Mouse (Mus musculus) heart, adult 8-10 months (tissue): ENCODE measurements around the gene Arl15. TPM values are rescaled to one million over a fixed set of nuclear protein-coding genes. Genes with fewer than 3 reads are reported as not detected.

Experiments used
- DNase-seq: peaks from one replicate; pipeline ENCODE4 v3.0.0; 2022; ENCODE audit warnings: low spot score
- total RNA-seq, 4 experiments: library from RNA; stranded (reverse); gene quantifications; 2 replicates each; pipeline ENCODE4 v1.2.4; 2022

Arl15 gene
- total RNA-seq, 4 experiments from 2014 or later: 7.1 to 8.2 (median 8.0) TPM

DNA sequence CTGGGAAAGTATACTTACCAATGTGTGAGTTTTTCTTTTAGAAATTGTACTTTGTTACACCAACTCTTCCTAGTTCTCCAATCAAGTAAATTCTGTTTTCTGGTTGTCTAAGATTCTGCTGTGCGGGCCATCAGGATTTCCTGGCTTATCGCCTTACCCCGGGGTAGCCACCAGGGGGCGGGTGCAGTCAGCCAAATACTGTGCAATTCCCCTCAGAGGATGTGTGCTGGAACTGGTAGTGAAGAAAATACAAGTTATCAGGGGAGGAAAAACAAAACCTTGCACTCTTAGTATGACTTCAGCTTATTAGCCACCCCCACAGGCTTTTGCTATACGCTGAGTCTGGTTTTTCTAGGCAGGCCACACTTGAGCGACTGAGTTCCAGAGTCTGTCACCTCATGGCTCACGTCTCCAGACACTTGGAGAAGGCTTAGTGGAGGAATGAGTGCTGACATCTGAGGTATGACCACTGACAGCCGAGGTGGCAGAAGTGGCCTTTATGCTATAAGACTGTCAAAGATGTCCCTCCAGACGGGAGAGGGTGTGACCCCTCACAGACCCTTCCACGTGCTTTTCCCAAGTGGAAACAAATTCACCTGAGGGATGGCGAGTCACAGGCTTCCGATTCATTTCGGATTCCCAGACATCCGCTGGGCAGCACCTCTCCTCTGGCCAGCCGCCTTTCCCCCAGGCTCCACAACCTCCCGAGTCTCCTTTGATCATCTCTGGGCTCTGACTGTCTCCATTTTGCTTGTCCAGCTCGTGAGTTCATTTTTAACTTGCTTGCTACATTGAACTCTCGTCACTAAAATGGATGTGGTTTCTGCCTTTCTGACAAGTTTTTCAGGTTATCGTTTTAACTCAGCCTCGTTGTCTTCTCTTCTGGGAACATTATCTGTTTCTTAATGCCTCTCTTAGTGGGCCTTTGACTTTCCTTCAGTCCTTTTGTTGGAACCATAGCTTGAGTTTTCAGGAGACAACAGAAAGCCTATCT lies 75.2 kb downstream of the Arl15 start:
- peak; percentile 56 for DNase-seq

DNA sequence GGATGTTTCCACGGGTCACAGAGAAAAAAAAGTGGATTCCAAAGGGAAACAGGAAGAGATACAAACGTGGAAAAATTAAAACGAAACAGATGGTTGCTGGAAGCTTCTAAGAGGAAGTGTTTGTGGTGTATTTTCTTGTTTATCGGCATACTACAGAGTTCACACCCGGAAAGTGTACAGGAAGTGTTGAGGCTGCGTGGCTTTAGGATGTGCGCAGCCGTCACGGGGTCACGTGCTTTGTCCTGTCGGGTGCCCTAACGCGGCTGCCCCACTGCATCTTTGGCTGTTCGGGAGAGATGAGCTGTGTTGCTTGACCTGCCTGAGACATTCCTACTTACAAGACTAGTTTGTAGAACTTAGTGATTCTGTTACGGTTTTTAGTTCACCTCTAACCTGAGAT lies 76.1 kb downstream of the Arl15 start:
- peak; percentile 28 for DNase-seq

DNA sequence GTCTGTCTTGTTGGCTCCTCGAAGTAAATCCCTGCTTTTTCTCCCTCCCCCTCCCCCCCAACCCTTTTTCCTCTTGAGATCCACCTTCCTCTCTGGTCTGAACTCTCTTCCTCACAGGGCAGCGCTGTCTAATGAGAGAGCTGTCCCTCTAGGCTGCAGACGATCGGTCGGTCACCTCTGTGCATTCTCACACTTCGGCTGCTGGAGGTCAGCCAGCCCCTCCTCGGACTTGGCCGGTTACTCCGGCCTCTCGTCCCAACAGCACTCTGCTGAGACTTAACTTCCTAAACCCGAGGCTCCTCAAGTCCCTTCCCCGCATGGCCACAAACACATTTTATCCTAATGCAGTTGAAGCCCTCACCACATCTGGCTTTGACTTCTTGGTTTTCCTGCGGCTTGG lies 77.5 kb downstream of the Arl15 start:
- peak; percentile 74 for DNase-seq

DNA sequence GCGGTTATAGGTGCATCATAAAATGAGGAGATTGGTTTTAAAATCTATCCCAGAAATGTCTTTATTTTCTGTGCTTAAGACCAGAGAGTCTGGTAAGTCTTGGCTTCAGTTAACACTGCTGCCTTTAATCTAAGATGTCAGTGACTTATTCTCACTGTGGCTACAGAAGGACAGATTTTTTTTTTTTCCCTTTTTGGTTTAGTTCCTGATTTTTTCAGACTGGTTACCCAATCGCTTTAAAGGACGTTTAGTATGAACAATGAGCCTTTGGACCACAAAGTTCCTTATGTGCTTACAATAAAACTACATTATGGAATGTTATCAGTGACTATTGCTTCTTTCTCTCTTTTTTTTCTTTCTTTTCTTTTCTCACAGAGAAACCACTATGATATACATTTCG lies 81.4 kb downstream of the Arl15 start:
- no peak for DNase-seq

DNA sequence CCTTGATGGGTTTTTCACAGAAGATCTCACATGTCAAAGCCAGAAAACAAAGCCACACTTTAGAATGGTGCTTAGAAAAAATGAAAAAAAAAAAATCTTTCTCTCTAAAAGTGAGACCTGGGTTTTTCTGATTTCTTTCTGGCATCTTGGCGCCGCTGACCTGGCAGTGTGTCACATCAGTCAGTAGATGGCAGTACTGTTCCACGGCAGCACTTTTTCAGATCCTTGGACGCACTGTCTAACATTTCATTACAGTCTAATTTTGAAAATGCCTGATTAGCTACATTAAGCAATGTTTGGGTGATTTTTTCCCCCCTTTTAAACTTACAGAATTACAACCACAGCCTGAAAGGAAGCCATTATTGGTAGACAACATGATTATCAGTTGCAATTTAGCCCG lies 83.1 kb downstream of the Arl15 start:
- peak; percentile 71 for DNase-seq

DNA sequence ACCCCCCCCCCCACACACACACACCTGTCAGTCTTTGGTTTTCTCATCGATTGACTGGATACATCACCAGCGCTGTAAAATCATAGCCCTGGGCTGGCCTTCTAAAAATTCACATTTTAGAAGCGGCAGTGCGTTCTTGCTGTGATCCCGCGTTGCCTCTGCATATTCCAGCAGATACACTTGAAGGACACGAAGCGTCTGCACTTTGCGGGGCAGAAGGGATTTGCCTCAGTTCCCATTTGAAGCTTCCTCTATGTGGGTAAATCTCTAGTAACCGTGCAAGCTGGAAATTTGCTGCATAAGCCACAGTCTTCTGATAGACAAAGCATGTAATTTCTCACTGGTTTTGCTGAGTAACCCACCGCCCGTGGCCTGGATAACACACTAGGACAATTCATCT lies 84.3 kb downstream of the Arl15 start:
- no peak for DNase-seq

DNA sequence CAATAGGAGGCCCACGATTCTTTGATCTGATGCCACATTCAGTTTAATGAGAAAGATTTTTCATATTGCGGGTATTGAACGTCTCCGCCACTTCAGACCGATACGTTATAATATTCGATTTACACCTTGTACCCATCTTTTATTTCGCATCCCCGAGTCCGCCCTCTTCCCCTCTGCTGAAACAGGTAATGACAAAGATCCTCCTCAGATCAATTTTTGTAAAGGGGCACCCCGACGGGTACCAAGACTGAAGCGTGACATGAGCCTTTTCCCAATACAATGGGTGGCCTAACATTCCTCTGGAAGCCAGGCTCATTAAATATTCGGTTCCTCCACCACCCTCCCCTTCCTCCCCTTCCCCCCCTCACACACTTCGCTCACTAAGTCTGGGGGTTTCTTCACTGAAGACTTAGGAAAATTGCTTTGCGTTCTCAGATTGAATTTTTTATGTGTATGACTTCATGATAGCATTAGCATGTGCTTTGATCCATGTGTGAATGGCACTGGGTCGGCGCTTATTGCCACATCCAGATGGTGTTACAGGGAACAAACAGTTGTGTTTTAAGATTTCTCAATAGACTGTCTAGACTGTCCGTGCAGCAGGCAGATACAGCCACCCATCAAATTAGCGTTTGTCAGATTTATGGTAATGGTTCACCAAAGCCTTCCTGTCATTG lies 85.5 kb downstream of the Arl15 start:
- no peak for DNase-seq

DNA sequence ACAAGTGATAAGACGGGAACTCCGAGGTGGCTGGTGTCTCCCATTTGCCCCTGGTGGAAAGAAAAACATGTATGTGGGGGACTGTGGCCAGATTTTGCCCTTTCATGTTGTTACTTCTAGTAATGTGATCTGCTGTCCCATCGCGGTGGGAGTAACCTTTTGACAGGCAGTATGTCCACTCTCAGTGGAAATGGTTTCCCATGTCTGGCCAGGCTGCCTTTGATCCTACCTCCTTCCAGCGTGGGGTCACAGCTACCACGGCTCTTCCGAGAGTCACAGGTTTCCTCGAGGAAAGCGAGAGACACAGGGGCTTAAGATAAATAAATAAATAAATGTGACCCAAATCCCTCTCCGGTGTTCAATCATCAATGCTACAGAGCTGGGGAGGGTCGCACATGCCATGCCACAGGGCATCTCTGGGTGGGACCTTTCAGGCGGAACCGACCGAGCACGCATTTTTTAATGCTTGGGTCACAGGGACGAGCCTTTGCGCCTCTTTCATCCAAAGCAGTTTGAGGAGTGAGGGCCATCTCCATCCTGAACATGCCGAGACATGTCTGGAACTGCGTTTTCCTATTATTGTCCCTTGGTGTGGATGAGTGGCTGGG lies 86.4 kb downstream of the Arl15 start:
- DNase-seq: no peak

DNA sequence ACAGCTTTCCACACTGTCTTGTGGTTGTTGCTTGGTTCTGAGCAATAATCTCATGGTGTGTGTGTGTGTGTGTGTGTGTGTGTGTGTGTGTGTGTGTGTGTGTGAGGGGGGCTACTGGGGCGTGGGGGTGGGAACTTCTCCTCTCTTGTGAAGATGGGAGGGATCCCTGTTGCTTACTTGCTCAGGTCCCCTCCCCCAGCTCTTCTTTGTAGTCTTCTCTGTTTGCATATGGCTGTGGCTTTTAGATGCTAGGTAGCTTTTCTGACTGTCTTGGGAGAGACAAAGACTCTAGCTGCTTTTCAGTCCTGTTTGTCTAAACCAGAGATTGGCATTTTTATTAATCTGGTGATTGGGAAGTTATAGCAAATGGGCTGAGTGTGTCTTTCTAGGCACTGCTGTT lies 88.7 kb downstream of the Arl15 start:
- DNase-seq: no peak

DNA sequence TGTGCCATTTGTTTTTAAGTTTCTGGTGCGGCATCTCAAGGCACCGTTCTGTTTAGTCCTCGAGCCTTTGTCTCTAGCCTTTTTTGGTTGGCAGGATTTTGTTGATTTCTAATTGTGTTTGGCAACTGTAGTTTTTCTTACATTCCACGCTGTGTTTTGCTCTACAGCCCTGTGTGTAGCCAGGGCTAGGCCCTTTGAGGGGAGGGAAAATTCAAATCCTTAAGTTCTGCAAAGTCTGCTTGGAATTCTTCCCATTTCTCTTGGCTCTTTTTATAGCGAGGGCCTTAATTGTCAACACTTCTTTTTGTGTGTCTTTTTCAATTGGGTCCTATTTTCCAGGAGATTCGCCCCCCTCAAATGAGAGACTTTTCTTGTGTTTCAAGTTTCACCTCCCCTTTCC lies 92.8 kb downstream of the Arl15 start:
- DNase-seq: no peak

DNA sequence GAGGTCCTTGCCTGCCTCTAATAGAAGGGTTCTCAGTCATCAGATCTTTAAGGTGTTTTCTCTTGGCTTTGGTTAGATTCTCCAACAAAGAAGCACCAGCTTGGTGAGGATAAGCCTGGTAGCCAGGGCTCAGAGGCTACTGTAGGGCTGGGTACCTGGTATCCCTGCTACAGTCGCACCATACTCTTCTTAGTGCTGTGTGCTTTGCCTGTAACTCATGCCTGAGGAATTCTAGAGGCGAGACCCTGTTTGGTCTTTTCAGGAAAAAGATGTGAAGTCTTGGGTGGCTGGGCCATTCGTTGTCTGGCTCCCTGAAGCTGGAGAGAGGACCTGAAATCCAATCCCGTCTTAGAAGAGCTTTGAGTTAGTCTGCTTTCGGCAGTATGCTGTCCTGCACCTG lies 93.8 kb downstream of the Arl15 start:
- no peak for DNase-seq

DNA sequence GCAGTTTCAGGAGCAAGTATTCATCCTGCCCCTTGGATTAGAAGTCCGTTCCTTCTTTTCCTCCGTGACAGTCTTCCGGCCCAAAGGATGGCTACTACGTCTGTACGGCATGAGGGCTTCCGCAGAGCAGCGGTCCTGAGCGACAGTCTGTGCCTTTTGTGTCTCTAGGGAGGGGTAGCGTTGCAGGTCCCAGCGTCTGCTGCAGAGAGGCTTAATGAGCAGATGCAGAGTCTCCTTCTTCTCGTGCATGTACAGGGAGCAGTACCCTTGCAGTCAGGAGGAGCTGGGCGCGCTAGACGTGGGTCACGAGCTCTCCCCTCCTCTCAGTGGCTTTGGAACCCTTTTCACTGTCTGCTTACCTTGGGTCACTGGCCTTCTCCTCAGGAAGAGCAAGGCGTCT lies 94.4 kb downstream of the Arl15 start:
- DNase-seq: no peak

DNA sequence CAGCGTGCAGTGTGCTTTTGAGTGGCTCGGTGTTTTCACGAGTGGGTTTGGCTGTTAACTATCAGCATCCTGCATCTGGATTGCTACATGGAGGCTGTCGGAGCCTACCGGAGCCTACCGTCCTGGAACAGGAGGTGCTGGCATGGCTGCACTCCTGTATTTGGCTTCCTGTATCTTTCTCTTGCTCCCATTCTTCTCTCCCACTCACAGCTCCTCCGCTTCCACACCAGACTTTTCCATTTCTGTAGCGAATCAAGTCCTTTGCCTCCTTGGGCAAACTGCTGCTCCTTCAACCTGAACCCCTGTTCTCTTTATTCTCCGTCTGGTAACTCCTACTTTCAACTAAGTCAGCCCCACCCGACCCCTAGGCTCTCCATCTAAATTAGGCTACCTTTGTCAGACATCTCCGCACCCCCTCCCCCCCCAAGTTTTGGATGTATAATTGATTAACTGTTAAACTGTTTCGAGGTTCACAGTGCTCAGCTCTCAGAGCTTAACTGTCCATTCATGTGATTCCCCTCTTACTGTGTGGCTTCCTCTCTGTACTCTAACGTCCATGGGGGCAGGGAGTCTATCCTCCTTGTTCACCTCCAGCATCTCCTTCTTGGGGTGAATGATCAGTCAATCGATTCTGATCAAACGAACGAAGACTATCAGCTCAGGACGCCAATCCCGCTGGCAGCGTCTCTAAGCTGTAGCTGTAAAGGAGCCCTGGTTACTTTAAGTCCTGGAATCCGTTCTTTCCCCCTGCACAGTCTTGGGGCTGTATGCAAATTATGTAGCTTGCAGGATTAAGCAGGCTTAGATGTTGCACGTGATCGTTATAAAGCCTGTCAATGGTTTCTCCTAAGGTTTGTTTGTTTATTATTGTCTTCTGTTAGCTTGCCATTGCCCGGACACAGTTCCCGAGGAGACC lies 95.1 kb downstream of the Arl15 start:
- DNase-seq: no peak

DNA sequence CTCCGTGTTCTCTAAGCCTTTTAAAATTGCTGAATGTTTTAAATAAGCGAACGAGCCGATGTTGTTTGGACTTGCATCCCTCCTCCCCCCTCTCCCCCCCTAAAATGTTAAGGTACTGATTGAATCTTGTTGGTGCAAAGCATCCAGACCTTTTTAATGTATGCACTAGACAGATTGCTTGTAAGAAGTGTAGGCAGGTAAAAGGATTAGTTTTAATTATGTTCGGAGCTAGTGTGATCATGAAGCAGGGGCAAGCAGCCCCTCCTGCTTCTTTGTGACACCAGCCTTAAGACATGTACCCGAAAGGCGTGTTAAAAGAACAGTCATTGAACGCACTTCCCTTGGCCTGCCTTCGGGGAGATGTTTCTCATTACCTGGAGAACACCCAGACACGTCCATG lies 102.4 kb downstream of the Arl15 start:
- DNase-seq: no peak

DNA sequence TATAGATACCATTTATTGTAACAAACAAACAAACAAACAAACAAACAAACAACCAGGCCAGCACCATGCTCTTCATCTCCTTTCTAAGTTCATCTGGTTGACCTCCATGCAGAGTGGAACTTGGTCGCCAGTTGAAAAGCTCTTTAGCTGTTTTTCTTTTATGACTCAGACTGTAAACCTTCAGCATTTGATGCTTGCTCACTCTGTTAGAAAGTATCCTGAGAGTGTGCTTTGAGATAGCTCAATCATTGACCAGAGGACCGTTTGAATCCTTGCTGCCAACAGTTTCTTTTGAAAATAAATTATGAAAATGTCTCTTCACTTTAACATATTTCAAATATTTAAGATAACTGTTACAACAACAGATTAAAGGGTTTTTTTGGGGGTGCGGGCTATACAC lies 103.2 kb downstream of the Arl15 start:
- no peak for DNase-seq

DNA sequence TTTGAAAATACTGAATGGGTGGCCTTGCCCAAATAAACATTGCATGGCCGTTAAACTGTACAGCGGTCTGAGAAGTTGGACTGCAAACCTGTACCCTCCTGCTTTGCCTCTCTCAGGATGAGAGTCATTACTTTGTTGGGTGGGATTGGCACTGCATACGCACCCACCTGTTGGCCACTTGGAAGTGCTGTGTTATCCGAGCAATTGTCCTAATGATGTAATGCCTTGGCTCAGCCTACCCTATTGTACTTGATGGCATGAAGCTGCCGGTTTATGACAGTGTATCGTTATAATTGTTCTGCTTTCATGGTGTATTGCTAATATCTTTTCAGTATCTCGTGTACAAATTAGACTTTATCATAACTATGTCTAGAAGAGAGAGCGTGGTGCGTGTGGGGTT lies 103.6 kb downstream of the Arl15 start:
- DNase-seq: no peak

DNA sequence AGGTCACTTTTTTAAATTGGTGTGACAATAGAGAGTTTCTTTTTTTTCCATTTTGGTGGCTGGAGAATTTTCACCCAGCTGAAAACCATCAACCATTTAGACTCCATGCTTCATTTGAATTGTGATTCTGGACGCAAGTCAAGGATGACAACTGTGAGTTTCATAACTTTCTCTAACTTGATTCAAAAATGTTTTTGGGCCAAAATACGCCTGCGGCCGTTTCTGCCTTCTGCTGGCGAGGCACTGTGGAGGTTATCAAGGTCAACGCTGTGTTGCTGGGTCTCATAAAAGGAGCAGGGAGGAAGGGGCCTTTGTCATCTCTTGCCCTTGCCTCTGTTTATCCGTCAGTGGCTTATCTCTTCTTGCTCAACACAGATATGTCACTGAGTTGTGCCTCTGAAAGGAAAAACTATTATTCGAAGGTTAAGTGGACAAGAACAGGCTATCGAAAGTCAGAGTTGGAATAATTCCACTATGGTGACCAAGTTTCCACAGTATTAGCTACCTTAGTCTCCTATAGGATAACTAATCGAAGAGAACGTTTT lies 106.8 kb downstream of the Arl15 start:
- DNase-seq: peak; percentile 27

DNA sequence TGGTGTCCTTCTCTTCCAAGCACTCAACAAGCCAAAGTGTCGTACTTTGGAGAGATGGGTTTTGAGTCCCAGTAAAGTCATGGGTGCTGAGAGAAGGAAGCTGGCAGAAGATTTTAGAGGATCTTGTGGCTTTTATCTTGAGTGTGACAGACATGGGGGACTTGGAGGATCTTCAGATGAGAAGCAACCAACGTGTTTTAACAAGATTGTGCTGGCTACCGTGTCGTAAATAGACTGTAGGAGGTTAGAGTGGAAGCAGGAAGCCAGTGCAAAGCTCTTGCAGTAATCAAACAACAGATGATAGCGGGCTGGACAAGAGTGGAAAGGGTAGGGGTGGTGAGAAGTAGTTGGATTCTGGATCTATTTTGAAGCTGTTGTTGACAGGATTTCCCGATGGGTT lies 109.0 kb downstream of the Arl15 start:
- DNase-seq: no peak

DNA sequence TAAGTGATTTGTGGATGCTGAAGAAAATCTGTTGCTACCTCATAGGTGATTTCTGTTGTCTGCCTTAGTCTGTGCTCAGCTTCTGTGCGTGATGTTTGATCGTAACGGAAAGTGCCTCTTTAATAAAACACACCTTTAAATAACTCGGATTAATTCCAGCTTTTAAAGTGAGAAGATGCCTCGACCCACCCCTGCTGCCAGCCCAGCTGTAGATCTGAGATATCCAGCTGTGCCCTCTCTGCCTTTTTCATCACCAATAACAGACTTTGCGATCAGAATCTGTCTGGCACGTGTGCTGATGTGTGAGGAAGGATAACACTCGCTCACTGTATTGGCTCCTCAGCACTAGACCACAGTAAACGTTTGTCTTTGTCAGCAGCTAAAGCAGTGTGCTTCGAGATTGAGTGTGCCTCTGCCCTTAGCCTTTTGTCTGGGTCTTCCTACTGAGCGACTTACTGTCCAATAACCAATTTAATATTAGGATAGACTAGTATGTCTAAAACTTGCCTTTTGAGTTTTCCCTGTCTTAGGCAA lies 117.7 kb downstream of the Arl15 start:
- no peak for DNase-seq

DNA sequence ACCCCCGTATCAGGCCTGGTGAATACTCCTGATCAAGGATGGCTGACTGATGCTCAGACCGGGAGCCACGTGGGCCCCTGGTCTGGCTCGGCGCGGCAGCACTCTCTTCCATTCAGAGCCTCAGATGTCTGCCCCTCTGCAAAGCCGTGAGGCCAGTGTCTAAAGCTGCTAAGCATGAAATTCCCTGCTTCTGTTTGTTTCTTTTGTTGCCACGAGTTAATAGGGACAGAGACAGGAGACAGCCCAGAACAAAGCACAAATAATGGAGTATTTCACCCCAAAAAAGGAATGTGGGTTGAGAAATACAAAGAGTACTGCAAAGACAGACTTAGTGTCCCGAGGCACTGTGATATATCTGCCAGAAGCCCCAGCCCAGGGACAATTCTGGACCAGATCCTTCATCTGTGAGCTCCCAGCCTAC lies 120.3 kb downstream of the Arl15 start:
- no peak for DNase-seq

DNA sequence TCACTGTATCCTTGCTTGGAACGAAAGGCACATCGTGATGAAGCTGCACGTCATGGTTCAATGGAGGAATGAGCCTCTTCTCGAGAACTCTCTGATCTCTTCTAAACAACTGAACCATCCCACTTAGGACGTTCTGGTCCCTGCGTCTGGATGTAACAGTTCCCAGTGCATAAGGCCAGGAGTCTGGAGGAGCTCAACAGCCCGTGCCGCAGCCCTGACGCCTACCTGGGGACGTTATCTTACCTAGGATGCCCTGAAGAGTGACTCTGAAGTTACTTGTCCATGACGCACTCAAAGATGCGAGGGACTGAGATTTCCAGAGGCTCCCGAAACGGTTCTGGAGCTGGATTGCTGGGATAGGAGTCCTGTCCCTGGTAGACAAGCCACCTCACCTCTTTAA lies 121.4 kb downstream of the Arl15 start:
- no peak for DNase-seq
